Mouse (Mus musculus) ES-E14 (cell line): ENCODE data around the gene Shq1.

ENCODE experiments used
- HCFC1 ChIP-seq: IDR thresholded peaks from 2 replicates; pipeline ENCODE4 v1.6.1; 2012; ENCODE audit warnings: low read length, inconsistent platforms, borderline replicate concordance; ENCODE audit not compliant: insufficient read depth
- MAFK ChIP-seq: IDR thresholded peaks from 2 replicates; pipeline ENCODE4 v1.6.1; 2014; ENCODE audit warnings: mild to moderate bottlenecking, low read depth, low read length, inconsistent platforms; ENCODE audit not compliant: insufficient read depth
- ZC3H11A ChIP-seq: IDR thresholded peaks from 2 replicates; pipeline ENCODE4 v1.6.1; 2012; ENCODE audit warnings: low read depth, mild to moderate bottlenecking, inconsistent platforms, low read length, borderline replicate concordance
- ZNF384 ChIP-seq: IDR thresholded peaks from 2 replicates; pipeline ENCODE4 v1.6.1; 2012; ENCODE audit warnings: low read depth, low read length, inconsistent platforms

GRCm38 (mm10) chr6:100670370-100670841 lies 551 bp downstream of the Shq1 start:
- no peak for TF ChIP-seq MAFK
- TF ChIP-seq ZC3H11A = no peak
- no peak for TF ChIP-seq HCFC1
- TF ChIP-seq ZNF384 = no peak
